Mouse (Mus musculus) lung, embryonic 15.5 days (tissue): ENCODE data around the gene Ramp2. TPM values are rescaled to one million over a fixed set of nuclear protein-coding genes. Genes with fewer than 3 reads are reported as not detected.

Experiments used
- ATAC-seq: fragments of 200-750 bp; cut with Nextera tagmentation; 2 replicates; pipeline ENCODE4 v1.8.0; 2017; ENCODE audit warnings: moderate number of reproducible peaks, borderline replicate concordance; ENCODE audit not compliant: low FRiP score, low TSS enrichment; ENCODE audit errors: extremely low read depth
- H3K27ac ChIP-seq: fragments of 300-500 bp; sonication (generic); 2 replicates; pipeline ENCODE4 v1.5.1; 2015; ENCODE audit warnings: moderate library complexity, mild to moderate bottlenecking, inconsistent platforms
- H3K27me3 ChIP-seq: fragments of 300-500 bp; sonication (generic); 2 replicates; pipeline ENCODE4 v1.6.1; 2015; ENCODE audit warnings: inconsistent platforms
- H3K36me3 ChIP-seq: fragments of 300-500 bp; sonication (generic); 2 replicates; pipeline ENCODE4 v1.6.1; 2015; ENCODE audit warnings: inconsistent platforms
- H3K4me1 ChIP-seq: fragments of 300-500 bp; sonication (generic); 2 replicates; pipeline ENCODE4 v1.6.1; 2015; ENCODE audit warnings: inconsistent platforms
- H3K4me2 ChIP-seq: fragments of 300-500 bp; sonication (generic); 2 replicates; pipeline ENCODE4 v1.6.1; 2015; ENCODE audit warnings: inconsistent platforms, mild to moderate bottlenecking, moderate library complexity
- H3K4me3 ChIP-seq: fragments of 300-500 bp; sonication (generic); 2 replicates; pipeline ENCODE4 v1.5.1; 2015; ENCODE audit warnings: mild to moderate bottlenecking, inconsistent platforms
- H3K9ac ChIP-seq: fragments of 300-500 bp; sonication (generic); 2 replicates; pipeline ENCODE4 v1.6.1; 2015; ENCODE audit warnings: inconsistent platforms
- H3K9me3 ChIP-seq: fragments of 300-500 bp; sonication (generic); 2 replicates; pipeline ENCODE4 v1.6.1; 2016; ENCODE audit warnings: inconsistent platforms
- WGBS: fragments of 180-500 bp; shearing (Covaris S2); methylation state at CpG from one replicate; pipeline ENCODE4 v1.1.7; 2015; 5-methylcytosine and 5-hydroxymethylcytosine counted together
- polyA plus RNA-seq: library from polyadenylated mRNA; unstranded; fragments of >200 nt; fragmentation: Nextera tagmentation; extraction: Ambion mirVana; gene quantifications from 2 replicates; pipeline ENCODE4 v1.2.1, GENCODE M21; 2015

Ramp2 gene
- 264 and 286 TPM in 2 replicates for polyA plus RNA-seq

- WGBS: under 1% methylated on average over 54 of the region's 63 CpGs
- peak within 1 kb of the TSS; percentile 94 for H3K4me2 ChIP-seq
- H3K4me3 ChIP-seq: peak within 1 kb of the TSS; percentile 76
- ATAC-seq: peak; percentile 84
- H3K4me1 ChIP-seq: peaks cover 17% of the 10 kb centered on the region
- peak within 1 kb of the TSS; percentile 92 for H3K27ac ChIP-seq
- H3K27me3 ChIP-seq: peaks cover 16% of the 10 kb centered on the region; the same call in 1 of the 2 replicates
- no peaks in the 10 kb centered on the region for H3K9me3 ChIP-seq
- H3K9ac ChIP-seq: peak within 1 kb of the TSS; percentile 89
- no peaks in the 10 kb centered on the region for H3K36me3 ChIP-seq
Observed at GRCm38 (mm10) chr11:101245855-101246701, at the start of gene Ramp2. TSS of gene Ramp2 (plus strand) at chr11:101246028.

- WGBS: 85% methylated on average over 8 of the region's 8 CpGs
- no peak for ATAC-seq
Observed at GRCm38 (mm10) chr11:101196175-101196574, 49.7 kb upstream of the Ramp2 start.

GRCm38 (mm10) chr11:101199555-101199954, 46.3 kb upstream of the Ramp2 start:
- 78% methylated on average over 3 of the region's 3 CpGs for WGBS
- H3K4me1 ChIP-seq: no peaks in the 10 kb centered on the region
- no peak overlapping the region for H3K4me2 ChIP-seq
- H3K36me3 ChIP-seq: peaks cover 57% of the 10 kb centered on the region
- H3K27ac ChIP-seq: no peak overlapping the region
- no peak overlapping the region for H3K9ac ChIP-seq
- no peak overlapping the region for H3K4me3 ChIP-seq
- no peaks in the 10 kb centered on the region for H3K27me3 ChIP-seq
- H3K9me3 ChIP-seq: no peaks in the 10 kb centered on the region
- no peak for ATAC-seq

More at GRCm38 (mm10) chr11:101196175-101196574, 49.7 kb upstream of the Ramp2 start:
- peaks cover 10% of the 10 kb centered on the region for H3K4me1 ChIP-seq
- H3K4me2 ChIP-seq: no peak overlapping the region
- H3K27me3 ChIP-seq: no peaks in the 10 kb centered on the region
- no peak overlapping the region for H3K4me3 ChIP-seq
- H3K36me3 ChIP-seq: peaks cover 49% of the 10 kb centered on the region
- no peak overlapping the region for H3K27ac ChIP-seq
- no peaks in the 10 kb centered on the region for H3K9me3 ChIP-seq
- H3K9ac ChIP-seq: no peak overlapping the region

GRCm38 (mm10) chr11:101200986-101201385, 44.8 kb upstream of the Ramp2 start:
- ATAC-seq: no peak
- H3K4me1 ChIP-seq: no peaks in the 10 kb centered on the region

GRCm38 (mm10) chr11:101211970-101212369, 33.9 kb upstream of the Ramp2 start:
- H3K9ac ChIP-seq: no peak overlapping the region
- peaks cover 66% of the 10 kb centered on the region for H3K36me3 ChIP-seq
- ATAC-seq: no peak
- H3K27me3 ChIP-seq: no peaks in the 10 kb centered on the region
- H3K4me2 ChIP-seq: no peak overlapping the region
- H3K9me3 ChIP-seq: no peaks in the 10 kb centered on the region
- H3K4me1 ChIP-seq: no peaks in the 10 kb centered on the region
- no peak overlapping the region for H3K4me3 ChIP-seq
- WGBS: 24% methylated on average over 3 of the region's 3 CpGs
- H3K27ac ChIP-seq: no peak overlapping the region

More at GRCm38 (mm10) chr11:101200986-101201385, 44.8 kb upstream of the Ramp2 start:
- Histone ChIP-seq H3K9ac (no peak overlapping the region), H3K36me3 (peaks cover 66% of the 10 kb centered on the region), H3K4me3 (no peak overlapping the region), H3K27ac (no peak overlapping the region), H3K27me3 (no peaks in the 10 kb centered on the region), H3K9me3 (no peaks in the 10 kb centered on the region), H3K4me2 (no peak overlapping the region)
- WGBS: 21% methylated on average over 7 of the region's 7 CpGs

- no peak overlapping the region for H3K4me3 ChIP-seq
- H3K4me1 ChIP-seq: no peaks in the 10 kb centered on the region
- peaks cover 37% of the 10 kb centered on the region for H3K36me3 ChIP-seq
- no peak overlapping the region for H3K27ac ChIP-seq
- 87% methylated on average over 5 of the region's 5 CpGs for WGBS
- no peak for ATAC-seq
- no peak overlapping the region for H3K4me2 ChIP-seq
- no peak overlapping the region for H3K9ac ChIP-seq
- H3K27me3 ChIP-seq: no peaks in the 10 kb centered on the region
- no peaks in the 10 kb centered on the region for H3K9me3 ChIP-seq
Observed at GRCm38 (mm10) chr11:101216936-101217335, 28.9 kb upstream of the Ramp2 start.

GRCm38 (mm10) chr11:101218436-101219055, 27.3 kb upstream of the Ramp2 start:
- Histone ChIP-seq H3K9ac (no peak overlapping the region), H3K4me3 (no peak overlapping the region), H3K36me3 (peaks cover 27% of the 10 kb centered on the region), H3K4me1 (no peaks in the 10 kb centered on the region), H3K27me3 (no peaks in the 10 kb centered on the region), H3K4me2 (no peak overlapping the region), H3K27ac (no peak overlapping the region), H3K9me3 (no peaks in the 10 kb centered on the region)
- no peak for ATAC-seq
- 70% methylated on average over 10 of the region's 10 CpGs for WGBS

GRCm38 (mm10) chr11:101220853-101221252, 25.0 kb upstream of the Ramp2 start:
- peaks cover 6% of the 10 kb centered on the region; the same call in 1 of the 2 replicates for H3K4me1 ChIP-seq

GRCm38 (mm10) chr11:101221306-101221986, 24.4 kb upstream of the Ramp2 start:
- no peak overlapping the region for H3K9ac ChIP-seq
- no peaks in the 10 kb centered on the region for H3K27me3 ChIP-seq
- no peak overlapping the region for H3K4me3 ChIP-seq
- 0 out of 2 replicates have a peak, but pooled peaks cover 2% of the 10 kb centered on the region for H3K36me3 ChIP-seq
- WGBS: 68% methylated on average over 8 of the region's 8 CpGs
- no peaks in the 10 kb centered on the region for H3K9me3 ChIP-seq
- ATAC-seq: no peak
- H3K27ac ChIP-seq: peak overlapping the region; percentile 43; the same call in 1 of the 2 replicates
- H3K4me1 ChIP-seq: peaks cover 6% of the 10 kb centered on the region; the same call in 1 of the 2 replicates
- H3K4me2 ChIP-seq: no peak overlapping the region

More at GRCm38 (mm10) chr11:101220853-101221252, 25.0 kb upstream of the Ramp2 start:
- Histone ChIP-seq H3K4me3 (no peak overlapping the region), H3K36me3 (peaks cover 6% of the 10 kb centered on the region; the same call in 1 of the 2 replicates), H3K27ac (peak overlapping the region; percentile 43; the same call in 1 of the 2 replicates), H3K27me3 (no peaks in the 10 kb centered on the region), H3K9ac (no peak overlapping the region), H3K9me3 (no peaks in the 10 kb centered on the region), H3K4me2 (no peak overlapping the region)
- 23% methylated on average over 2 of the region's 2 CpGs for WGBS
- ATAC-seq: no peak

- Histone ChIP-seq H3K4me2 (no peak overlapping the region), H3K27ac (no peak overlapping the region), H3K9ac (no peak overlapping the region), H3K4me1 (peaks cover 13% of the 10 kb centered on the region), H3K27me3 (no peaks in the 10 kb centered on the region), H3K9me3 (no peaks in the 10 kb centered on the region), H3K36me3 (no peaks in the 10 kb centered on the region), H3K4me3 (no peak overlapping the region)
- no peak for ATAC-seq
- WGBS: 85% methylated on average over 3 of the region's 3 CpGs
Observed at GRCm38 (mm10) chr11:101224337-101224736, 21.5 kb upstream of the Ramp2 start.

- no peak for ATAC-seq
- no peaks in the 10 kb centered on the region for H3K27me3 ChIP-seq
- H3K9ac ChIP-seq: peak overlapping the region; percentile 77
- WGBS: 15% methylated on average over 25 of the region's 25 CpGs
- peak overlapping the region; percentile 81 for H3K4me2 ChIP-seq
- H3K4me3 ChIP-seq: peak overlapping the region; percentile 78
- H3K27ac ChIP-seq: peak overlapping the region; percentile 86
- H3K4me1 ChIP-seq: peaks cover 24% of the 10 kb centered on the region
- no peaks in the 10 kb centered on the region for H3K36me3 ChIP-seq
- H3K9me3 ChIP-seq: no peaks in the 10 kb centered on the region
Observed at GRCm38 (mm10) chr11:101225331-101226064, 20.3 kb upstream of the Ramp2 start.
